9 mouse cellular contexts compared by ENCODE assay signal in genomic region chr12:73052651-73053591, GRCm38 (mm10). TPM values are rescaled to one million over a fixed set of nuclear protein-coding genes. Genes with fewer than 3 reads are reported as not detected.
DNase-seq lines count a peak whose midpoint lies in the region; ATAC-seq and TF ChIP-seq lines count a peak whose summit lies in the region.
"Had no signal": no experiment of that assay in that cellular context is flagged by ENCODE, and none has a peak within 500 bp of the region (broad histone marks: within the 10 kb centered on the region; RNA-seq: fewer than 3 reads in every experiment).

No protein-coding gene starts in this region.

- peaks cover 35% of the 10 kb centered on the region for H3K4me1 ChIP-seq in heart, embryonic 10.5 days
- H3K4me1 ChIP-seq in bone marrow macrophage, adult 2 months (ENCODE audit: control insufficient read depth, insufficient read depth, low read length): no peaks in the 10 kb centered on the region
- peaks cover 14% of the 10 kb centered on the region for H3K4me1 ChIP-seq in heart, embryonic 16.5 days (ENCODE audit: control insufficient read depth, insufficient read depth, low read length)
- no peaks in the 10 kb centered on the region for H3K4me1 ChIP-seq in liver, embryonic 14.5 days (replicated peaks; ENCODE audit: control insufficient read depth in 2 of 2, insufficient read depth in 2 of 2, low read length in 1 of 2)

- peak; percentile 17; the same call in 1 of the 2 replicates for ATAC-seq in heart, embryonic 16.5 days (replicated peaks; ENCODE audit: extremely low read depth, insufficient read depth, low FRiP score)
- no peak for ATAC-seq in liver, embryonic 14.5 days (ENCODE audit: insufficient read depth)

- TF ChIP-seq CTCF in bone marrow macrophage, adult 2 months (IDR thresholded peaks at IDR 0.05; ENCODE audit: low read depth, low read length): no peak
- TF ChIP-seq CTCF in liver, embryonic 14.5 days (IDR thresholded peaks at IDR 0.05; ENCODE audit: low read depth): no peak

- WGBS in heart, embryonic 10.5 days: 3% methylated on average over 34 of the region's 34 CpGs
- 16% methylated on average over 34 of the region's 34 CpGs for WGBS in heart, embryonic 16.5 days
- WGBS in liver, embryonic 14.5 days (ENCODE audit: insufficient replicate concordance): 2% methylated on average over 34 of the region's 34 CpGs

- H3K9ac ChIP-seq in heart, embryonic 16.5 days (ENCODE audit: low read length): peak overlapping the region; percentile 15
- H3K9ac ChIP-seq in liver, embryonic 14.5 days (replicated peaks): no peak overlapping the region

- DNase-seq in heart, embryonic 10.5 days (ENCODE audit: low spot score): peak; percentile 78
- no peak for DNase-seq in heart, postnatal 4 days
- DNase-seq in liver, embryonic 14.5 days (ENCODE audit: low read depth in 3 of 3, low spot score in 3 of 3): no peak
- DNase-seq in thymus, postnatal 4 days: no peak
- no peak for DNase-seq in urinary bladder, adult 2 months (ENCODE audit: low spot score)
- DNase-seq in frontal cortex, postnatal 36 days (ENCODE audit: low spot score in 2 of 2): no peak

- TF ChIP-seq POLR2A in bone marrow macrophage, adult 2 months (IDR thresholded peaks at IDR 0.05; ENCODE audit: borderline replicate concordance, low read depth, low read length): no peak

- no peaks in the 10 kb centered on the region for H3K36me3 ChIP-seq in heart, embryonic 10.5 days
- H3K36me3 ChIP-seq in heart, embryonic 16.5 days (ENCODE audit: control insufficient read depth, insufficient read depth): no peaks in the 10 kb centered on the region
- H3K36me3 ChIP-seq in liver, embryonic 14.5 days (replicated peaks; ENCODE audit: control insufficient read depth, insufficient read depth, low read depth): no peaks in the 10 kb centered on the region

- TF ChIP-seq EP300 in liver, embryonic 14.5 days (IDR thresholded peaks at IDR 0.05; ENCODE audit: low read depth): no peak

- no peaks in the 10 kb centered on the region for H3K9me3 ChIP-seq in heart, embryonic 10.5 days
- no peaks in the 10 kb centered on the region for H3K9me3 ChIP-seq in heart, embryonic 16.5 days (replicated peaks; ENCODE audit: control insufficient read depth, low read length)
- no peaks in the 10 kb centered on the region for H3K9me3 ChIP-seq in liver, embryonic 14.5 days (ENCODE audit: control insufficient read depth, low read length)

- peak overlapping the region; percentile 87; the same call in 1 of the 2 replicates for H3K27ac ChIP-seq in heart, embryonic 10.5 days
- H3K27ac ChIP-seq in bone marrow macrophage, adult 2 months (ENCODE audit: insufficient read depth, low read depth, low read length): no peak overlapping the region
- no peak overlapping the region; the same call in 1 of the 2 replicates for H3K27ac ChIP-seq in heart, embryonic 16.5 days (ENCODE audit: low read length)
- no peak overlapping the region for H3K27ac ChIP-seq in liver, embryonic 14.5 days

- peak overlapping the region; percentile 78 for H3K4me3 ChIP-seq in heart, embryonic 10.5 days
- H3K4me3 ChIP-seq in bone marrow macrophage, adult 2 months (ENCODE audit: insufficient read depth, low read length): peak overlapping the region; percentile 79
- peak overlapping the region; percentile 82 for H3K4me3 ChIP-seq in heart, embryonic 16.5 days (ENCODE audit: low read length)
- H3K4me3 ChIP-seq in liver, embryonic 14.5 days (ENCODE audit: insufficient read depth in 1 of 2, low read depth in 2 of 2, low read length in 2 of 2): peak overlapping the region; percentile 6 to 51; a peak in 3 of 4 replicates

- peaks cover 74% of the 10 kb centered on the region for H3K27me3 ChIP-seq in heart, embryonic 10.5 days (ENCODE audit: insufficient read depth, poor library complexity, severe bottlenecking)
- peaks cover 67% of the 10 kb centered on the region for H3K27me3 ChIP-seq in heart, embryonic 16.5 days (ENCODE audit: control insufficient read depth, insufficient read depth, low read length)
- peaks cover 90% of the 10 kb centered on the region for H3K27me3 ChIP-seq in liver, embryonic 14.5 days (ENCODE audit: control insufficient read depth, insufficient read depth, low read length)

- peak overlapping the region; percentile 98 for H3K4me2 ChIP-seq in heart, embryonic 16.5 days (ENCODE audit: low read depth, low read length)
- H3K4me2 ChIP-seq in liver, embryonic 14.5 days (ENCODE audit: low read depth): peak overlapping the region; percentile 64

RNA-seq across cellular contexts. Expression of gene Six1, which starts 0.8 kb away (rescaled TPM):
- polyA plus RNA-seq in heart, embryonic 10.5 days (2016; fragmentation: Nextera tagmentation; extraction: Ambion mirVana): 2.5 and 5.4 TPM in 2 replicates
- total RNA-seq in heart, postnatal 4 days (2021): under 1 TPM; 0.19 to 0.54 TPM
- 0.59 TPM in 1 of 2 replicates, not detected in the other for polyA plus RNA-seq in bone marrow macrophage, adult 2 months (2012; ENCODE audit: insufficient read depth, insufficient read length, missing spikeins)
- polyA plus RNA-seq in heart, embryonic 16.5 days (2015; fragmentation: Nextera tagmentation; extraction: Ambion mirVana): 2.1 and 4.5 TPM in 2 replicates
- 0.01 and 0.07 TPM in 2 replicates for polyA plus RNA-seq in liver, embryonic 14.5 days (2012; rRNA removed)
- not detected in 2 replicates for polyA plus RNA-seq in liver, embryonic 14.5 days (2014; fragmentation: Nextera tagmentation; extraction: Ambion mirVana)
- 1.1 and 1.8 TPM in 2 replicates for polyA plus RNA-seq in urinary bladder, adult 2 months (2012; rRNA removed)
- total RNA-seq: MEL had no signal

Comparison
In these comparisons a context has a peak if more than half of its experiments do, and no peak if none do; other contexts are left out.
1. H3K4me3 ChIP-seq: peak in every context shown above with its lines; median percentile 82 in heart, embryonic 16.5 days; 79 in bone marrow macrophage, adult 2 months; 78 in heart, embryonic 10.5 days; 28 in liver, embryonic 14.5 days.